Mouse (Mus musculus) embryonic facial prominence, embryonic 14.5 days (tissue): ENCODE measurements at regions not wholly inside any gene's neighbourhood (a gene's known extent, or its start where the extent isn't known, plus 50 kb on each side); places are given as distances from the start of the nearest gene placed in this dataset.

ENCODE experiments used
- ATAC-seq: fragments of 200-750 bp; cut with Nextera tagmentation; 2 replicates; pipeline ENCODE4 v1.8.0; 2017; ENCODE audit warnings: low read depth, moderate number of reproducible peaks, moderate TSS enrichment
- DNase-seq: peaks from one replicate; pipeline ENCODE4 v3.0.0-alpha.2; 2015; ENCODE audit warnings: low spot score
- H3K27ac ChIP-seq: fragments of 300-500 bp; sonication (generic); replicated peaks from 2 replicates; pipeline ENCODE4 v1.5.1; 2014; ENCODE audit warnings: low read depth, mild to moderate bottlenecking, low read length, moderate library complexity
- H3K27me3 ChIP-seq: fragments of 300-500 bp; sonication (generic); replicated peaks from 2 replicates; pipeline ENCODE4 v1.6.1; 2014; ENCODE audit warnings: low read length; ENCODE audit not compliant: control insufficient read depth, insufficient read depth
- H3K36me3 ChIP-seq: fragments of 300-500 bp; sonication (generic); 2 replicates; pipeline ENCODE4 v1.6.1; 2014; ENCODE audit warnings: low read length, mixed read lengths; ENCODE audit not compliant: control insufficient read depth, insufficient read depth
- H3K4me1 ChIP-seq: fragments of 300-500 bp; sonication (generic); 2 replicates; pipeline ENCODE4 v1.6.1; 2014; ENCODE audit warnings: antibody characterized with exemption, low read length; ENCODE audit not compliant: control insufficient read depth, insufficient read depth
- H3K4me2 ChIP-seq: fragments of 300-500 bp; sonication (generic); 2 replicates; pipeline ENCODE4 v1.6.1; 2014; ENCODE audit warnings: low read depth, mild to moderate bottlenecking, low read length, moderate library complexity, mixed read lengths
- H3K4me3 ChIP-seq: fragments of 300-500 bp; sonication (generic); 2 replicates; pipeline ENCODE4 v1.5.1; 2014; ENCODE audit warnings: low read depth, mild to moderate bottlenecking, low read length
- H3K9ac ChIP-seq: fragments of 300-500 bp; sonication (generic); 2 replicates; pipeline ENCODE4 v1.6.1; 2014; ENCODE audit warnings: low read depth, mild to moderate bottlenecking, low read length, moderate library complexity, mixed read lengths
- H3K9me3 ChIP-seq: fragments of 300-500 bp; sonication (generic); 2 replicates; pipeline ENCODE4 v1.6.1; 2016; ENCODE audit warnings: low read length; ENCODE audit not compliant: control insufficient read depth
- WGBS: fragments of 180-500 bp; shearing (Covaris S2); extraction: QIAGEN DNeasy Blood & Tissue Kit; methylation state at CpG from one replicate; pipeline ENCODE4 v1.1.7; 2014; 5-methylcytosine and 5-hydroxymethylcytosine counted together

DNA sequence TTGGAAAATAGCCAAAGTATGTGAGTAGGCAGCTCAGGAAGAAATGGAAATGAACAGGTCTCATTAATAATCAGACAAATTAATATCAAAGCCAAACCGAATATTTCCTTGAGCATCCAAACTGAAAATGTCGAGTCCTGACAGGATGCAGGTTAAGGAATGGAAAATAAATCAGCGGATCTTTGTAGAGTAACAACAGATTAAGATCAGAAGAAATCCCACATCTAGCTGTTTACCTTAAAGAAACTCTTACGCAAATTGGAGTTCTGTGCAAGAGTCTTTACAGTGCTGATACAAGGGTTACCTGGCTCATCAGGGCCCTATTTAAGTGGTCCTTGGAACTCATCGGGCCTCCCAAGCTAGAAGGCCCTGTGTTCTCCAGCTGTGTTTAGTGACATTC, 92.0 kb downstream of the Gm19935 start:
- Histone ChIP-seq H3K4me3 (no peak overlapping the region), H3K27me3 (no peaks in the 10 kb centered on the region), H3K27ac (no peak overlapping the region), H3K36me3 (no peaks in the 10 kb centered on the region), H3K4me1 (no peaks in the 10 kb centered on the region), H3K9ac (no peak overlapping the region), H3K9me3 (no peaks in the 10 kb centered on the region), H3K4me2 (no peak overlapping the region)
- no peak for ATAC-seq
- WGBS: 82% methylated on average over 5 of the region's 5 CpGs
- DNase-seq: no peak

DNA sequence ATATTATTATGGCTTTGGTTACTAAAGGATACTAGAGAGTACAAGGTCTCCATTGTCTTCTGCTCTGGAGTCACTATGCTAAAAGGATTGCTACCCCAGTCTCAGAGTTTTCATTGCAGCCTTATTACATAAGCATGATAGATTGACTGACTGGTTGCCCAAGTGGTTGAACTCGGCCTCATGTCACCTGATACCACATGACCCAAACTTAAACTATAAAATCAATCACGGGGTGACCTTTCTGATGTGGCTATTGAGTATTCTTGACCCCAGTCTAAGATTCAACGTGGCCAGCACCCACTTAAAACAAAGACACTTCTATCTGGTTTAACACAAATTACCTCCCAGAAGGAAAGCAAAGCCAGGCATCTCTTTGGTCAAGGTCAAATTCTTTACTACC, 100.8 kb downstream of the Gm19935 start:
- Histone ChIP-seq H3K4me3 (no peak overlapping the region), H3K27ac (no peak overlapping the region), H3K9ac (no peak overlapping the region), H3K4me2 (no peak overlapping the region), H3K9me3 (no peaks in the 10 kb centered on the region), H3K36me3 (no peaks in the 10 kb centered on the region), H3K27me3 (no peaks in the 10 kb centered on the region), H3K4me1 (no peaks in the 10 kb centered on the region)
- WGBS: 33% methylated on average over 3 of the region's 3 CpGs
- ATAC-seq (no peak), DNase-seq (no peak)

DNA sequence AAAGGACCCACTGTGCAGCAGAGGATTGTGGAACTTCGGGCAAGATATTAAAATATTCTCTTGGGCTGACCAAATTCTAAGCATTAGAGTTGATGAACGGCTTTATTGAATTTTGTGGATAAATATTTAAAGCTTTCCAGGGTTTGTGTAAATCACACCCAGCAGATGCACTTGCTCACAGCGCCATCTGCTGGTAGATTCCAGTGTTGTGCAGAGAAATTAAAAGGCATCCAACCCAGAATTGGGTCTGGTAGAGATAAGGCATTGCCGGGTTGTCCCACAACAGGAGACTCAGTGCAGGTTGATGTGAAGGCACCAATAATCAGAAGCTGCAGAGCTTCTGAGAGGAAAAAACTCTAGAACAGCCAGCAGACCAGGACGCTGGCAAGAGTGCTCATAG, 108.7 kb downstream of the Gm19935 start:
- no peaks in the 10 kb centered on the region for H3K27me3 ChIP-seq

DNA sequence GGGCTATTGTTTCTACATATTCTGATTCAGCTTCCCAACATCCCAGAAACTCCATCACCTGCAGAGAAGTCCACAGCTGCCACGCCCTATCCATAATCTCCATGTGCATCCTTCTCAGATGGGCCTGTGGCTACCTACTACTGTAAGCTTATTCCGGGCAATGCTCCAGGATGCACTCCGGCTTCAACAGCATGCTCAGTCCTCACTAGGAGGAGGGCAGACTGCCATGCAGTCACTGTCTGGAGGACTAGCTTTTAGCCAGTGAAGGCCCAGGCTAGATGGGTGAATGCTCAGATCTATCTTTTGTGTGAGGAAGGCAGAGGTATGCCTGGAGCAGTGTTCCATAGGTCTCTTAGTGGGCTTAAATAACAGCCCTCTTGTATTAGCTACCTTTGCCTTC, 124.7 kb downstream of the Gm19935 start:
- Histone ChIP-seq H3K9me3 (no peaks in the 10 kb centered on the region), H3K4me2 (no peak overlapping the region), H3K36me3 (no peaks in the 10 kb centered on the region), H3K27ac (no peak overlapping the region), H3K27me3 (no peaks in the 10 kb centered on the region), H3K4me1 (no peaks in the 10 kb centered on the region), H3K4me3 (no peak overlapping the region), H3K9ac (no peak overlapping the region)
- DNase-seq: no peak
- no peak for ATAC-seq
- WGBS: 75% methylated on average over 3 of the region's 3 CpGs

More for the DNA sequence above, 108.7 kb downstream of the Gm19935 start:
- peak; percentile 72 for DNase-seq
- no peak overlapping the region for H3K27ac ChIP-seq
- H3K36me3 ChIP-seq: no peaks in the 10 kb centered on the region
- WGBS: 13% methylated on average over 5 of the region's 5 CpGs
- no peak overlapping the region for H3K4me2 ChIP-seq
- no peak overlapping the region for H3K9ac ChIP-seq
- no peak overlapping the region for H3K4me3 ChIP-seq
- ATAC-seq: no peak
- H3K4me1 ChIP-seq: no peaks in the 10 kb centered on the region
- no peaks in the 10 kb centered on the region for H3K9me3 ChIP-seq

DNA sequence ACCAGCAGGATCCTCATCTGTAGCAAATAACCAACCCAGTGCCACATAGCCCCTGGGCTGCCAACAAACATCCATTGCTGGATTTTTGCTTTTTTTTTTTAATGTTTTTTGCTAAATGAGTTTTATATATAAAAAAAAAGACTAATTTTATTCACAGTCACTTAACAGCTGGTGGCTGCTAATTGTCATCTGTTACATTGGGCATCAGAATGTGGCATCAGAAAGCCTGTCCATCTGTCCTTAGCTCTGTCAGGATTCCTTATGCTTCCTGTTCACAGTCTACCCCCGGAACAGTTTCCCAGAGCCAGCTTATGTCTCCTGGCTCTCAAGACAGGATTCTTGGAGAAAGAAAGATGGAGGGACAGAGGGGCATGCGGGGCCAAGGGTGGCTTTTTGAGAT, 132.1 kb downstream of the Gm19935 start:
- Histone ChIP-seq H3K36me3 (no peaks in the 10 kb centered on the region), H3K4me1 (no peaks in the 10 kb centered on the region), H3K27me3 (no peaks in the 10 kb centered on the region), H3K4me3 (no peak overlapping the region), H3K9me3 (no peaks in the 10 kb centered on the region), H3K4me2 (no peak overlapping the region), H3K9ac (no peak overlapping the region), H3K27ac (no peak overlapping the region)
- DNase-seq (no peak), ATAC-seq (no peak)
- 89% methylated on average over 2 of the region's 2 CpGs for WGBS

DNA sequence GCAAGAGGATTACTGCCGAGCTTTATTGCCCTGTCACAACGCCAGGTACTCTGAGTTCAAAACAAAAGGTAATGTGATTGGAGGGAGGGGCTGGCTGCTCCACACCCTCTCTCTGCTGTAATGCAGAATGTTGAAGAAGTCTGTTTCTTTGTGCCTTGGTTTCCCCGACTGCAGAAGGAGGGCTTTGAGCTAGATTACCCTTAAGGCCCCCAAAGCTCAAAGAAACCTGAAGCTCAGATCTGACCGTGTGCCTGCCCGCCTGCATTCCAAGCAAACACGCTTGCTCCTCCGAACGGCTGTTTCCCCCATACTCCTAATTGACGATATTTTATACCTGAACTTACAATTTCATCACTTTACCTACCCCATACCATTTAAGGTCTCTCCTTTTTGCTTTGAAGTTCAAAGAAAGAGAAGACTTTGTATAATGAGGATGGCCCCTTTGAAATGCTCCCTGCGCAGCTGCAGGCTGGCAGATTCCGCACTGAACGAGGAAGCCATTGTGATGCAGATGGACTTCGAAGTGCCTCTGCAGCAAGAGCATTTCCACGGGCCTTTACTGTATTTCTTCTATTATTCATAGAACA, 146.6 kb downstream of the Gm19935 start:
- DNase-seq: peak; percentile 49
- no peaks in the 10 kb centered on the region for H3K36me3 ChIP-seq
- peak; percentile 67; the same call in 1 of the 2 replicates for ATAC-seq
- H3K9ac ChIP-seq: peak overlapping the region; percentile 46
- H3K27me3 ChIP-seq: no peaks in the 10 kb centered on the region
- peak overlapping the region; percentile 32 for H3K4me3 ChIP-seq
- WGBS: under 1% methylated on average over 14 of the region's 14 CpGs
- no peaks in the 10 kb centered on the region for H3K4me1 ChIP-seq
- H3K4me2 ChIP-seq: peak overlapping the region; percentile 60
- peaks cover 4% of the 10 kb centered on the region for H3K9me3 ChIP-seq
- no peak overlapping the region for H3K27ac ChIP-seq

DNA sequence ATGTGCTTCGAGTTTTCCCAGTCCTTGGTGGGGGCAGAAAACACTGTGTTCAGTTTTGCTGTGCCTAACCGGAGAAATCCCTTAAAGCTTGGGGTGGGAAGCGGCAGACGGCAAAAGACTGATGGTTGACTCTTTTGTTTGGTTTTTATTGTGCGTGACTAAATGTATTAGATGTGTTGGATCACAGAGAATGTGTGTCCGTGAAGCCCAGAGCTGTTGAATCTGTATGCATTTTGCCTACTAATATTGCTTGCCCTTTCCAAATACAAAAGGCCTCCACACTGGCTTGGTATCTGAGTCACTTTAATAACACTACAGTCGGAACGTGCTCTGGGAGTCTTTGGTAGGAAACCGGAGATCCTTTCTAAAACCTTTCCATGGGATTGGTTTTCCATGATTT, 147.8 kb downstream of the Gm19935 start:
- H3K27ac ChIP-seq: no peak overlapping the region
- H3K36me3 ChIP-seq: no peaks in the 10 kb centered on the region
- no peak overlapping the region for H3K4me2 ChIP-seq
- H3K9ac ChIP-seq: no peak overlapping the region
- no peak overlapping the region for H3K4me3 ChIP-seq
- peaks cover 4% of the 10 kb centered on the region for H3K9me3 ChIP-seq
- no peaks in the 10 kb centered on the region for H3K27me3 ChIP-seq
- 44% methylated on average over 9 of the region's 9 CpGs for WGBS
- no peak for ATAC-seq
- DNase-seq: peak; percentile 16
- no peaks in the 10 kb centered on the region for H3K4me1 ChIP-seq

DNA sequence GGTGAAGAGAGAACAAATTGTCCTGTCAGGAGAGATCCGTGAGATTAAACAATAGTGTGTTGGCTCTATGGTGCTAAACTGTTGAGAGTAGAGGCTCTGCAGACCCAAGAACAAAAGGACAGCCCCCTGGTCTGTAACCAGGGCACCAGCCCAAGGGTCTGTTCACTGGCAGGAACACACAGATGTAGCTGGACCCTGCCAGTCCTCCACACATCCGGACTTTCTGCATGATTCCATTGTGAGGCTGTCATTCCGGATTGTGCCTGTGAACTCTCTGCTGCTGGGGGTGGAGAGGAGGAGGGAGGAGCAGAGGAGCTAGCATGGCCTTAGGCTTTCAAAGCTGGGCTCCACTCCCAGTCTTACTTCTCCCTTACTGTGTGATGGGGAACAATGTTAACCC, 158.1 kb downstream of the Gm19935 start:
- Histone ChIP-seq H3K4me3 (no peak overlapping the region), H3K27ac (no peak overlapping the region), H3K4me2 (no peak overlapping the region), H3K27me3 (no peaks in the 10 kb centered on the region), H3K9ac (no peak overlapping the region), H3K4me1 (peaks cover 8% of the 10 kb centered on the region; the same call in 1 of the 2 replicates), H3K36me3 (no peaks in the 10 kb centered on the region), H3K9me3 (peaks cover 7% of the 10 kb centered on the region; the same call in 1 of the 2 replicates)
- DNase-seq: peak; percentile 57
- peak; percentile 60; the same call in 1 of the 2 replicates for ATAC-seq
- 20% methylated on average over 3 of the region's 3 CpGs for WGBS

DNA sequence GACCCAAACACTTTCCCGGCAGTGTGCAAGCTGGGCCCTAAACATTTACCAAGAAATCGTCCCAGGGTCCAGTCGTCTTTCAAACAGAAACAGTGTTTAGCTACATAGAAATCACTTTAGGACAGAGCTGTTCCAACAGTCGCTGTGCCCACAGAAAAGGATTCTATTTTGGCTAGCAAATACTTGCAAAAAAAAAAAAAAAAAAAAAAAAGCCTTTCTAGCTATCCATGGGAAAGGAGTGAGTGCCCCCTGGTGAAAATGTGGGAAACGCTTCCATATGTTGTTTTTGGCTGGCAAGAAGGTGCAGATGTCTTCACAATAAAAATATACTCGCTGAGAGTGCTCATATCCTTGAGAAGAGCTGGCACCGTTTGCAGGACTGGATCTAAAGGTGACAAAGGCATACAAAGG, 159.5 kb downstream of the Gm19935 start:
- Histone ChIP-seq H3K36me3 (no peaks in the 10 kb centered on the region), H3K4me3 (no peak overlapping the region), H3K27ac (no peak overlapping the region), H3K27me3 (no peaks in the 10 kb centered on the region), H3K4me1 (peaks cover 8% of the 10 kb centered on the region; the same call in 1 of the 2 replicates), H3K9ac (no peak overlapping the region), H3K4me2 (peak overlapping the region; percentile 23; the same call in 1 of the 2 replicates), H3K9me3 (peaks cover 7% of the 10 kb centered on the region; the same call in 1 of the 2 replicates)
- peak; percentile 83 for DNase-seq
- 15% methylated on average over 7 of the region's 7 CpGs for WGBS
- ATAC-seq: no peak
